Mouse (Mus musculus) ES-Bruce4 (cell line): Measurements from ENCODE around the gene Fcgrt.

ENCODE experiments used
- CTCF ChIP-seq: IDR thresholded peaks from one replicate; pipeline ENCODE4 v1.8.1; 2011; ENCODE audit warnings: low read depth, low read length
- EP300 ChIP-seq: IDR thresholded peaks from 2 replicates; pipeline ENCODE4 v1.6.1; 2011; ENCODE audit warnings: low read depth, low read length; ENCODE audit not compliant: insufficient read depth

- TF ChIP-seq CTCF (peak; percentile 69), EP300 (no peak)
Observed at GRCm38 (mm10) chr7:45098541-45099240, 5.0 kb downstream of the Fcgrt start.
